Mouse (Mus musculus) liver, postnatal 0 days (tissue): ENCODE measurements at regions not wholly inside any gene's neighbourhood (a gene's known extent, or its start where the extent isn't known, plus 50 kb on each side); places are given as distances from the start of the nearest gene placed in this dataset.

Experiments used
- ATAC-seq: fragments of 200-750 bp; cut with Nextera tagmentation; 2 replicates; pipeline ENCODE4 v1.8.0; 2017; ENCODE audit warnings: mild to moderate bottlenecking, moderate library complexity
- DNase-seq: peaks from one replicate; pipeline ENCODE4 v3.0.0-alpha.2; 2016
- H3K27ac ChIP-seq: fragments of 300-500 bp; sonication (generic); 2 replicates; pipeline ENCODE4 v1.5.1; 2014; ENCODE audit warnings: antibody characterized with exemption, moderate library complexity, mild to moderate bottlenecking, low read depth
- H3K27me3 ChIP-seq: fragments of 300-500 bp; sonication (generic); 2 replicates; pipeline ENCODE4 v1.6.1; 2014; ENCODE audit warnings: low read length, control low read depth, mixed read lengths; ENCODE audit not compliant: insufficient read depth
- H3K36me3 ChIP-seq: fragments of 300-500 bp; sonication (generic); replicated peaks from 2 replicates; pipeline ENCODE4 v1.6.1; 2014; ENCODE audit warnings: mild to moderate bottlenecking, control low read depth, low read length, moderate library complexity, mixed read lengths; ENCODE audit not compliant: insufficient read depth
- H3K4me1 ChIP-seq: fragments of 300-500 bp; sonication (generic); 2 replicates; pipeline ENCODE4 v1.6.1; 2014; ENCODE audit warnings: antibody characterized with exemption, mild to moderate bottlenecking, control low read depth; ENCODE audit not compliant: insufficient read depth
- H3K4me2 ChIP-seq: fragments of 300-500 bp; sonication (generic); 2 replicates; pipeline ENCODE4 v1.6.1; 2014; ENCODE audit warnings: low read depth, mild to moderate bottlenecking, low read length, moderate library complexity, mixed read lengths
- H3K4me3 ChIP-seq: fragments of 300-500 bp; sonication (generic); 2 replicates; pipeline ENCODE4 v1.5.1; 2014; ENCODE audit warnings: low read depth, low read length
- H3K9ac ChIP-seq: fragments of 300-500 bp; sonication (generic); replicated peaks from 2 replicates; pipeline ENCODE4 v1.6.1; 2014; ENCODE audit warnings: mild to moderate bottlenecking, moderate library complexity
- H3K9me3 ChIP-seq: fragments of 300-500 bp; sonication (generic); 2 replicates; pipeline ENCODE4 v1.6.1; 2016; ENCODE audit warnings: mild to moderate bottlenecking, control low read depth, low read length, mixed read lengths
- CTCF ChIP-seq: sonication (generic); IDR thresholded peaks from 2 replicates; pipeline ENCODE4 v1.5.1; 2016; ENCODE audit warnings: antibody characterized with exemption, low read depth
- EP300 ChIP-seq: IDR thresholded peaks from 2 replicates; pipeline ENCODE4 v1.6.1; 2016; ENCODE audit warnings: antibody characterized with exemption, low read depth, mild to moderate bottlenecking
- WGBS: fragments of 180-500 bp; shearing (Covaris S2); extraction: QIAGEN DNeasy Blood & Tissue Kit; methylation state at CpG from one replicate; pipeline ENCODE4 v1.1.7; 2014; ENCODE audit not compliant: insufficient replicate concordance; 5-methylcytosine and 5-hydroxymethylcytosine counted together

DNA sequence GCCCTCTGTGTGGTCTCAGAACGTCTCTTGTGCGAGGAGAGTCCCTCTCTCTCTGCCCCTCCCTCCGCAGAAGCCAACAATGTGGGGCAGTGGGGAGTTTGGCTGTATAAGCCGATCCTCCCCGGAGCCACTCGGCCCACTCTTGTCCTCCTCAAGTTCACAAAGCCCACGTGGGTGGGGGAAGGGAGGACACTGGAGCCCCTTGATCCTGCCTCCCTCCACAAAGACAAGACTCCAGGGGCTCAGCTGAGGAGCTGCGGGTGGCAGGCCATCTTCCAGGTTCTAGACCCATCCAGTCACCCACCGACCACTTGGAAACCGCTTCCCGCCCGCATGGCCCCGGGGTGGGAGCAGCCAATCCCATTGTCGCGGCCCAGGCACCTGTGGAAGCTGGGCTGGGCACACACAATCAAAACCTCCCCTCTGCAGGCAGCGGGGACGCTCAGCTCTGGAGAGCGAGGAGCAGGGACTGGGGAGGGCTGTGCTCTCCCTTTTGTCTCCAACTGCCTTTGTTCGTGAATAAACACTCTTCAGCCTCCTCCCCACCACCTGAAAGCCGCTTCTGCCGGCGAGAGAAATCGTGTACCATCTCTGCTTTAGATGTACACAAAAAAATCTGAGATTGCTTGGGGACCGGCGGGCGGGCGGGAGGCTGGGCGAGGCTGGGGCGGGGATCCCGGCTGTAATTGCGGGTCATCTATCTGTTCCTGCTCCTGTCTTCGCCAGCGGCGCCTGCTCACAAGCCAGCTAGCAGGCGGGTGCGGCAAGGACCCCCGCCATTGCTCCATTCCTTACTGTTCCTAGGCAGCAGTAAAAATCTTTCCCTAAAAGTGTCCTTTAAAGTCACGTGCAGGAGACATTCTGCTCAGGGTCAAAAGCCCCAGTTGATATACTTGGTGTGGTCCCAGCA, 74.7 kb upstream of the Unc5a start:
- no peak overlapping the region for H3K4me2 ChIP-seq
- no peaks in the 10 kb centered on the region for H3K36me3 ChIP-seq
- no peak overlapping the region for H3K4me3 ChIP-seq
- no peak overlapping the region for H3K27ac ChIP-seq
- TF ChIP-seq CTCF (no peak), EP300 (no peak)
- 6% methylated on average over 38 of the region's 38 CpGs for WGBS
- H3K9ac ChIP-seq = no peak overlapping the region
- peaks cover 33% of the 10 kb centered on the region for H3K27me3 ChIP-seq
- no peaks in the 10 kb centered on the region for H3K4me1 ChIP-seq
- no peak for ATAC-seq
- no peak for DNase-seq
- no peaks in the 10 kb centered on the region for H3K9me3 ChIP-seq

DNA sequence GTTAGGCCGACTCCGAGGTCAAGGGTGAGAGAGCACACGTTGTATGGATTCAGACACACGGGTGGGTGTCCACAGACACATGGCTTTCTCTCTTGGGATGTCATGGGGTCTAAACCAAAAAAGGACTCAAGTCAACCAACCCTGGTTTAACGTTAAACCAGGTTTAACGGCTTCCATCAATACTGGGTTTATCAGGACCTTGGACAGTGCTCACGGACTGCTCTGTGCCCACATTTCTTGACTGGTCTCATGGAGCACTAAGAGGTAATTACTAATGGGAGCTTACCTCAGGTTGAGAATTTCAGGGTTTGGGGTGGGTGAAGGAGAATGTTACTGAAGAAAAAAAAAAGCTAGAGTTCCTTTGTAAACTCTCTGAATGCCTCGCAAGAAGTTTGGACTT, 72.7 kb upstream of the Unc5a start:
- Histone ChIP-seq H3K9ac (no peak overlapping the region), H3K27me3 (peaks cover 33% of the 10 kb centered on the region), H3K4me3 (no peak overlapping the region), H3K4me1 (no peaks in the 10 kb centered on the region), H3K4me2 (no peak overlapping the region), H3K27ac (no peak overlapping the region), H3K36me3 (no peaks in the 10 kb centered on the region), H3K9me3 (no peaks in the 10 kb centered on the region)
- ATAC-seq (no peak), DNase-seq (no peak)
- whole genome bisulfite sequencing = 32% methylated on average over 8 of the region's 8 CpGs
- TF ChIP-seq EP300 (no peak), CTCF (no peak)

DNA sequence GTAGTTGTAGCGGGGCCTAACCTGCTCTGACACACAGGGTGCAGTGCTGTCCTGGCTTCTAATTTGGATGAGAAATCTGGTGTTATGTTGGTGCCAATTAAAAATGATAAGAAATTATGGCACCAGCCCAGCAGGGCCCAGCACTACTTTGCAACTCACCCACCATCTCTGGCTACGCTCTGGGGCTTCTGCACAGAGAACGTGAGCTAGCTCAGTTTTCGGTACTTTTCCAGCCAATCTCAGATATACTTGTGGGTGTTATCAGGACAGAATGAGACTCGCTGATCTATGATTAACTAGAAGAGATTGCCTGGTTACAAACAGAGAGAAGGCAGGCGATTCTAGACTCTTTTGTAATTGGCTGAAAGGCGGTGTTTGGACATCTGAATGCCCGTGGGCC, 71.6 kb upstream of the Unc5a start:
- Histone ChIP-seq H3K27ac (no peak overlapping the region), H3K4me3 (no peak overlapping the region), H3K9me3 (no peaks in the 10 kb centered on the region), H3K9ac (no peak overlapping the region), H3K36me3 (no peaks in the 10 kb centered on the region), H3K4me1 (no peaks in the 10 kb centered on the region), H3K27me3 (peaks cover 24% of the 10 kb centered on the region), H3K4me2 (no peak overlapping the region)
- DNase-seq (no peak), ATAC-seq (no peak)
- TF ChIP-seq EP300 (no peak), CTCF (no peak)
- WGBS = 74% methylated on average over 8 of the region's 8 CpGs

DNA sequence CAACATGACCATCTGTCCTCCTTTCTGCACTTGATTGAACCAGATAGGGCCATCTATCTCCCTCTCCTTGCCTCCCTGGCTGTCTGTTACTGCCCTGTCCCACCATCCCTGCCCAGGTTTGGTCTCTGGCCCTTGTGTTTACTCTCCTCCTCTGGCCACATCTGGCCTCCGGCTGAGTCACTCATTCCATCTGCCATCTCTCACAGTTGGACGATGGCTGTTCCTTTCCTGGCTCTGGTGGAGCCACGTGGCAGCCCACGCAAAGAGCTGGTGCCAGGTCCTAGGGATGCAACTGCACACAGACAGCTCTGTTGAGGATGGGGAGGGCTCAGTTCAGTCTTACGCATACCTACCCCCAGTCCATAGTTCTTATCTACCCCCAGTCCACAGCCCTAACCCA, 69.9 kb upstream of the Unc5a start:
- 69% methylated on average over 5 of the region's 5 CpGs for WGBS
- Histone ChIP-seq H3K27ac (no peak overlapping the region), H3K9ac (no peak overlapping the region), H3K4me3 (no peak overlapping the region), H3K36me3 (no peaks in the 10 kb centered on the region), H3K27me3 (peaks cover 17% of the 10 kb centered on the region), H3K4me1 (no peaks in the 10 kb centered on the region), H3K9me3 (no peaks in the 10 kb centered on the region), H3K4me2 (no peak overlapping the region)
- no peak for DNase-seq
- TF ChIP-seq EP300 = no peak
- no peak for TF ChIP-seq CTCF
- ATAC-seq = no peak

GRCm38 (mm10) chr13:54880204-54880603, 69.0 kb upstream of the Unc5a start:
- DNase-seq (no peak), ATAC-seq (no peak)
- H3K4me3 ChIP-seq = no peak overlapping the region
- H3K27ac ChIP-seq = no peak overlapping the region
- no peaks in the 10 kb centered on the region for H3K9me3 ChIP-seq
- TF ChIP-seq CTCF = no peak
- no peak for TF ChIP-seq EP300
- H3K36me3 ChIP-seq = no peaks in the 10 kb centered on the region
- H3K9ac ChIP-seq = no peak overlapping the region
- H3K4me1 ChIP-seq = no peaks in the 10 kb centered on the region
- peaks cover 8% of the 10 kb centered on the region for H3K27me3 ChIP-seq
- 56% methylated on average over 2 of the region's 2 CpGs for WGBS
- H3K4me2 ChIP-seq = no peak overlapping the region

DNA sequence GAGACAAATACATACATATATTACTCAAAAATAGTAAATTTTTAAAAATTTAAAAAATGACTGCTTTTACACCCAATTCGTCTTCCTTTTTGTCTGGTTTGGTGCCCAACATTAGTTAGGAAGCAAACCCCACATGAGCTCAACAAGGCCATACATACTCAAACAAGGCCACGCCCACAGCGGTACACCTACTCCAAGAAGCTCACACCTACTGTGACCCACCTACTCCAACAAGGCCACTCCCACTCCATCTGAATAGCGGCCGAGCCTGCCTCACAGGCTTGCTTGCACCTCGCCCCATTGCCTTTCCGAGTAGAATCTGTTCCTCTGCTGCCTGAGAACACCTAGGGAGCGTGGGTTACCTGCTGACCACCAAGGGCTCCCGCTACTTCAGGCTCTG, 66.4 kb upstream of the Unc5a start:
- Histone ChIP-seq H3K9me3 (no peaks in the 10 kb centered on the region), H3K4me2 (no peak overlapping the region), H3K36me3 (no peaks in the 10 kb centered on the region), H3K4me3 (no peak overlapping the region), H3K27ac (no peak overlapping the region), H3K4me1 (no peaks in the 10 kb centered on the region), H3K9ac (no peak overlapping the region), H3K27me3 (0 out of 2 replicates have a peak, but pooled peaks cover 4% of the 10 kb centered on the region)
- DNase-seq = no peak
- no peak for ATAC-seq
- TF ChIP-seq EP300 = no peak
- TF ChIP-seq CTCF = no peak
- WGBS = 44% methylated on average over 9 of the region's 9 CpGs
